Mouse (Mus musculus): ENCODE results near the gene Cog4.

Gene Cog4

DNA sequence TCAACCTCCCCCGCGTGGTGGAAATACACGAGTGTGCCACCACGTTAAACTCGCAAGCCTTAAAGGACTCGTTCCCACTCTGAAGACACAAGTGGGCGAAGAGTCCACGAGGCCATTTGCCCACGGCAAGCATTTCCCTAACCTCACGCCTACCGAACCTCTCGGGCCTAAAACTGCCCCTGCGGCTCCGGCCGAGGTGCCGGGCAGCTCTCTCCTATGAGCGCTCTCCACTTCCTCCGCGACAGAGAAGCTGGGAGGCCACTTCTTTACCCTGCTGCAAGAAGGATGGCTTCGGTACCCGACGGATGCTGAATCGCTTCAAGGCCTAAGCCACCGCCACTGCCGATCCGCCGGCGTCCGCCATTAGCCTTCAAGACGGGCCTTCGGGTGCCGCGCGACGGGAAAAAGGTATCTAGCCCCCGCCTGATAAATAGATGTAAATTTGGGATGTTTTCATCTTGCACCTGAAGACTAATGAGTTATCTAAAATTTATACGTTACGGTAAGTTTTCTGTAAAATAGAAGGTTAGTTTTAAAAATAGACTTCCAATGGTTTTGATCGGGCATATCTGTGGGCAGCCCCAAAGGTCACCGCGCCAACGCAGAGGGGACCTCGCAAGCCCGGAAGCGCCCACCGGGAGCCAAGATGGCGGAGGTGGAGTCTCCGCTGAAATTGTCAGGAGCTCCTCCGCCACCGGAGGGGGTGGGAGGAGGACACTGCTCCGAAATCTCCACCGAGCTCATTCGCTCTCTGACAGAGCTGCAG is at the start of gene Cog4, which contains the start of gene Sf3b3:
Cog4 (plus strand) TSS at position 196 of the 766 bp plus-strand sequence.
Sf3b3 (minus strand) TSS at position 383 of the 766 bp plus-strand sequence.
- DNase-seq (ENCODE audit: low read depth), result peak; percentile 92

DNA sequence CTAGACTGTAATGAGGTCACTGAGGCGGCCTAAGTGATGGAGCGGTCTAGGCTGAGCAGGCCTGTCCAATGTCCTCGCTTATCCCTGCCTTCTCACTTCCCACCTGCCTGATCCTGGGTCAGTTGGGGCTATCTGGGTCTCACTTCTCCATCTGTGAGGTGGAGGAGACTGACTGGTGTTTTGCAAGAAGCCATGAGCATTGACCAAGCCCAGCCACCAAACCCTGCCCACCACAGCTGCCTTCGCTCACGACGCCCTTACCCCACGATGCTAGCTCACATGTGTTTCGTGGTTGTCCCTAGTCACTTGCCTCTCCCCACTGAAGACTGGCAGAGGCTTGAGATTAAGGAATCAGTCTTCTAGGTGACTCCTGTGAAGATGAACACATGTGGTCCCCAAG is 49.3 kb upstream of the Cog4 start:
- no peak for DNase-seq (ENCODE audit: low read depth)

DNA sequence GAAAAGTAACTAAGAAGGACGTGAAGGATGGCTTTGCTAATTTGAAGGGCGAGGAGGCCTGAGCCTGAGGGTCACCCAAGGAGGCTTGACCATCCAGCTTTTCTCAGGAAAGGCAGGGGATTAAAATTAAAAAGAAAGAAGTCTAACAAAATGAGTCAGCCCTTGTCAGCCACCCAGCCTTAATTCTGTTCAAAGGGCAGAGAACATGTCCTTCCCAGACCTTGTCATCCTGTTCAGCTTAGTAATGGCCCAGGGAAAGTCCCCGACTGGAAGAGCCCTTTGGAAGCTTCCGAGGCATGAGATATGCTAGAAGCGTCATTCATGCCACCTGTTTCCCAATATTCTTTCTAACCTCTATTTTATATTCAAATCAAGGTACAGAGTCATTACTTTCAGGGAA is 43.4 kb upstream of the Cog4 start:
- no peak for DNase-seq (ENCODE audit: low read depth)

DNA sequence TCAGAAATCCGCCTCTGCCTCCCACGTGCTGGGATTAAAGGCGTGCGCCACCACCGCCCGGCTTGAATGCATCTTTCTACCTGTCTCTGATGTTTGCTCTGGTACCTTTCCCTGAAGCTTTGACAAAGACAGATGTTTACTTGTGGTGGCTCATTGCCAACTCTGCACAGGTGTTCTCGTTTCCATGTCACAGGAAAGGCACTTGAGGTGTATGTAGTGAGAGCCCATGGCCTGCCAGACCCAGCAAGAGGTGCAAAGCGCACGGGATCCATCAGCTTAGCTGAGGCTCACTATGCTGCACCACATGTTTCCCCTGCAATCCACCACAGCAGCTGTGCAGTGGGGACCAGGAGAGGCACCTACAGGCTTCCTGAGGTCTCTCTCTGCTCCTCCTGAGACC is 42.5 kb upstream of the Cog4 start:
- DNase-seq (ENCODE audit: low read depth), result no peak

DNA sequence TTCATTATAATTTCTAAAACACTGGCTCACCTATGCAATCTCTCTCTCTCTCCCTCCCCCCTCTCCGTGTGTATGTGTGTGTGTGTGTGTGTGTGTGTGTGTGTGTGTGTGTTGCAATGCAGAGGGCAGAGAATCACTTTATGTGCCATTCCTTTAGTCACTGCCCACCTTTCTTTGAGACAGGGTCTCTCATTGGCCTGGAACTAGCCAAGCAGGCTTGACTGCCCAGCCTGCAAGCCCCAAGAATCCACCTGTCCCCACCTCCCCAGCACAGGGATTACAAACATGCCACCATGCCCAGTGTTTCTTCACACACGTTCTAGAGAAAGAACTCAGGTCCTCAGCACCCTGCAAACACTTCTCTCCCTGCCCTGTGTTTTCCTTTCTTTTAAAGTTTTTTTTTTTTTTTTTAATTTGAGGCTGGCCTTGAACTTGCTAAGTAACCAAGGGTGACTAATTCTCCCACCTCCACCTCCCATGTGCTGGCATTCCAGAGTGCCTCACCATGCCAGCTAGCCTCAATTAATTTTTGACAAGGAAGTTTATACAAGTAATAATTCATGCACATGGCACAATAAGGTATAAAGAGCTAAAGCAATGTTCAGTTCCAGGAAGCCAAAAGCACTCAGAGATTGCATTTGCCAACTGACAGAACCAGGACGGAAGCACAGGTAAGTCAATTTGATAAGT is 41.4 kb upstream of the Cog4 start:
- no peak for DNase-seq (ENCODE audit: low read depth)

DNA sequence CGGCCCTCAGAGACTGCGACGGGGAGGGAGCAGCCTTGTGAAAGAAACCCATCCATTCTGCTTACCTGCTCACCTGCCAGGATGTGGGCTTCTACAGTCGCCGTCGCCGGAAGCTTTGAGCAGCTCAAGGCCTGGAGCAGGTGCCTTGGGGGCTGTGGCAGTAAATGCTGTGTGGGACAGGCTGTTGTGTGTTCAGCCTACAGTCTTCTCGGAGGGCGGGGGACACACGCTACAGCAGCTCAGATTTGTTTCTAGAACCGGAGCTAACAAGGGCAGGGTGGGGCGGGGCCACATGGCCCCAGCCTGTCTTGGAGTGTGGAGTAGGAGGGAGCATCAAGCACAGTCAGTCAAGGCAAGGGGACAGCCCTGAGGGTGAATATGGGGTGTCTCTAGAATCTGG is 40.7 kb upstream of the Cog4 start, which contains the start of gene Il34:
Il34 (minus strand) TSS at position 256 of the 400 bp plus-strand sequence.
- no peak for DNase-seq (ENCODE audit: low read depth)

DNA sequence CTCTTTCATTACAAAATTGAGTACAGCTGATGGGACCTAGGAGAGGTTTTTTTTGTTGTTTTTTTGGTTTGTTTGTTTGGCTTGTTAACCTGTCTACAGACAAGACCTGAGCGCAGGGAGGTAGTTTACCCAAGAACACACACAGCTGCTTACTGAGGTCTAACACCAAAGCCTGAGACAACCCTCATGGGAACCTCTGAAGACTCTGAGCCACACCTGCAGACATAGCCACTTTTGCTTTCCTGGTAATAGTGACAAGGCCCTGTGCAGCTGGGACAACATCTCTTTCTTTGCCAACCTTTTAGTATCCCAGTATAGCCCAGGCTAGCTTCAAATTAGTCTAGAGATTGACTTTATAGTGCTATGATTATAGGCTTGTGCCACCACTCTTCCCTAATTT is 40.3 kb upstream of the Cog4 start:
- no peak for DNase-seq (ENCODE audit: low read depth)

DNA sequence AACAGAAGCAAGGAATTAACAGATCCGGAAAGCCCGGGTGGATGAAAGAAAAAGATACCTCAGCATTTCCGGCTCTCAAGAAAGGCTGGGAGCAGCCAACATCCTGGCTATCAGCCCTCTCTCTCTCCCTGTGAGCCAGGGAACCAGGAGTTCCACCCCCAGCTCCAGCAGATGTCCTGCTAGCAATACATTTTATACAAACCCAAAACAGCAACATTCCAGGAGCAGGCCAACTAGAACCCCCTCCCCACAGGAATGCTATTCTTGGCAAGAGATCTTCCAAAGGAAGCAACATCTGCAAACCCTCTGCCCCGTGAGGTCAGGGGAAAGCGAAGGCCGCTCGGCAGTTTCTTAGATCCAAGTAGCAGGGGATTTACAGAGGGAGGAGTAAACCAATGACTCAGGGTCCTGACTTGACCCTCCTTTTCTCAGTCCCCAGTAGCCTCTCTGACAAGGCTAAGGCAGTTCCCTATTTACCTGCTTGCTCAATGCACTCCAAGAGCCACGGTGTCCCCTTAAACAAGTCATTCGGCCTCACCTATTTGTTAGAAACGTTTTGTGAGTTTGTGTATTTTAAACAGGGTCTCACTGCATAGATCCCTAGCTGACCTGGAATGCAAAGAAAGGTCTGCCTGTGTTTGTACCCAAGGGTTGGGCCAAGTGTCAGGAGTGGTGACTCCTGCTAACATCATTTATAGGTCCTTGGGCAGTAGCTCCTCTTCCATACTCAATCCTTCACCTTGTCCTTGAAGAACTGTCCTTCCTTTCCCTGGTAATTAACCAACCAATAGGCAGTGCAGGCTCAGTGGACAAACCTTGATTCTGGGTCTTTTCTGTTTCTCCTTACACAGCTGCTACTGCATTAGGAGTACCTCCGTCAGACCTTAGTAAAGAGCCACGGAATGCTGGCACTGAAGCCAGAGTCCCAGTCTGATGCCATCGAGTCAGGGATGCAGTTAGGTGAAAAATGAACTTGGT is 37.6 kb upstream of the Cog4 start:
- no peak for DNase-seq (ENCODE audit: low read depth)

DNA sequence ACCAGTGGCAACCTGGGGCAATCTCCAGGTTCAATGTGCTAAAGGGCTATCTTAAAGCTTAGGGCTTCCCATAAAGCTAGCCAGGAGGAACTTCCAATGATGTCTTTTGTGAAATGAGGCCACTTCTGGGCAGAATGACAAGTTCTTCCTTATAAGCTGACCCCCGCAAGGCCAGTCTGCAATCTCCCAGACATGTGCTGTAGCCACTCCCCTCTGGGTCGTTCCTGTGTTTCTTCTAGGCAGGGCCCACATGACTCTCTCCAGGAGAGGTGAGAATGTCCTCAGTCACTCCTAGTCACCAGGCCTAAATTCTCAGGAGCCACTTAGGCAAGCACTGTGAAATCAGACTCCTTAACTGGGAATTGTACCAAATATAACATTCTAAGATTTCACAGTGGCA is 36.6 kb upstream of the Cog4 start:
- DNase-seq (ENCODE audit: low read depth), result no peak

DNA sequence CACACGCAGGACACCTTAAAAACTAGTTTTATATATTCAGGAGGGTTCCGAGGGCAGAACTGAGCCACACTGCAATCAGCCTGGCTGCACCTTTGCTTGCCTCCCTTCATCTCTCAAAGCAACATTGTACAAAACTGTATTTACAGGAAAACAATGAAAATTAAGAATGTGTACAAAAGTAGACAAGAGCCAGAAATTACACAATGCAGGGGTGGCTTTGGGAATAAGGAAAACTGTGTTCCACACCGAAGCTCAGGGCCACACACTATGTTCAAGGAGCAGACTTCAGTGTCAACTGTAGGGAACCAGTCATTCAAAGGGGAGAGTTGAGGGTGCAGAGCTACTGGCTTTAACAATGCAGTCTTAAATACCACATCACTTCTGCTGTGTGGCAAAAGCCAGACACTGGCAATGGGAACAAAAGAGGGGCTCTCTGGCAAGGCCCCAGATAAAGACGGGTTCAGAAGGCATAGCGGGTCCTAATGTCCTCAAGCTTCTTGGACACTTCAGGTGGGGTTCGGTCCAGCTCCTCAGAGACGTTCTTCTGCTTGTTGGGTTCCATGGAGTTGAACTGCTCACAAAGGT is 35.8 kb upstream of the Cog4 start:
- DNase-seq (ENCODE audit: low read depth), result no peak

DNA sequence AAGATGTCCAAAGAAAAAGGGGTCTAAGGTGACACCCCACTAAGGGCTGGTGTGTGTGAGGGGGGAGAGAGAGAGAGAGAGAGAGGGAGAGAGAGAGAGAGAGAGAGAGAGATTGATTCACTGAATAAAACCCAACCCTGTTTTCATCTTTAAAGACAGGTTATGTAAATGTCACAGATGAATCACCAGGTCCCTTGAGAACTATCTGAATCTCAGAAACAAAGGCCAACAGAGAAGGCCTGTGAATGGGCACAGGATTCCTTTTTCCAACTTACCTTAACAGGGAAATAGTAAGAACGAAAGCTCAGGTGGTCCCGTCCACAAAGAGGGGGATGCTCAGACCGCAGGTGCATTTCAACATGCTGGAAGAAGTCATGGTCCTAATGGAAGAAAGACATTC is 35.3 kb upstream of the Cog4 start:
- no peak for DNase-seq (ENCODE audit: low read depth)

DNA sequence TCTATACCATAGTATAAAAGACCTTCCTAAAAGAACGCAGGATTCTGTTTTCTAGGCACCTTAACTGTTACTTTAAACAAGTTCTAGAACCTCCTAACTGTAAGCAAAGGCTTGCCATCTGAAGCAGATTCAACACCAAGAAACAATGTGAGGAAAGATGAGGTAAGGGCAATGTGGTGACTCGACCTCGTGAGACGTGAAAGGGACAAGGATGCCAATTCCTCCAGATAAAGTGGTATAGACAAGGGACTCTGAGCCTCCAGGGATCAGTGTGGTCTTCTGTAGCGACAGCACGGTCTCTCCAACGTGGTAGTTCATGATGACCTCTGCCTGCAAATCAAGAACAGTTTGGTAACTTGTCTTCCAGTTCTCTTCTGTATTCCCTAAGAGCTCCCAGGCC is 34.6 kb upstream of the Cog4 start:
- no peak for DNase-seq (ENCODE audit: low read depth)

DNA sequence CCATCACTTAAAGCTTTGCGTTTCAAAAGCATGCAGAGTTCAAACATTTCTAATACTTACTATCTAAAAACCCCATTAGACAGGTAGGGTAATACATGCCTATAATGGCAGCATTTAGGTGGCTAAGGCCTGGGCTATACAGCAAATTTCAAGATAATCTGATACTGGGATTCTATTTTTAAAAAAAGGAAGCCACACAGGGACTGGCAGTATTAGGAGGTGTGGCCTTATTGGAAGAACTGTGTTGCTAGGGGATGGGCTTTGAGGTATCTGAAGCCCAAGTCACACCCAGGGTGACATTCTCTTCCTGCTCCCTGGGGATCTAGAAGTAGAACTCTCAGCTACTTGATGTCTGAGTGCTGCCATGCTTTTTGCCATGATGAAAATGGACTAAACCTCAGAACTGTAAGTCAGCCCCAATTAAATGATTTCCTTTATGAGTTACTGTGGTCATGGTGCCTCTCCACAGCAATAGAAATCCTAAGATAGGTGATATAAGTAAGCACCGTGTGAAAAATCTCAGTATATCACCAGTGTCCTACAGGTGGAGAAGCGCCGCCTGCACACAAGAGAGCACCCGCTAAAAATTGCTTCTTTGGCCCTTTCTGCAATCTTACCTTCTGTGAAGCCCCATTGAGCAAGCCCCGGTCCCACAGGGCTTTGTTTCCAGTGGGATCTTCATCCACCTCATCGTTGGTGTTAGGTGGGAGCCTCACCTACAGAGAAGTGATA is 33.9 kb upstream of the Cog4 start:
- DNase-seq (ENCODE audit: low read depth), result peak; percentile 59

DNA sequence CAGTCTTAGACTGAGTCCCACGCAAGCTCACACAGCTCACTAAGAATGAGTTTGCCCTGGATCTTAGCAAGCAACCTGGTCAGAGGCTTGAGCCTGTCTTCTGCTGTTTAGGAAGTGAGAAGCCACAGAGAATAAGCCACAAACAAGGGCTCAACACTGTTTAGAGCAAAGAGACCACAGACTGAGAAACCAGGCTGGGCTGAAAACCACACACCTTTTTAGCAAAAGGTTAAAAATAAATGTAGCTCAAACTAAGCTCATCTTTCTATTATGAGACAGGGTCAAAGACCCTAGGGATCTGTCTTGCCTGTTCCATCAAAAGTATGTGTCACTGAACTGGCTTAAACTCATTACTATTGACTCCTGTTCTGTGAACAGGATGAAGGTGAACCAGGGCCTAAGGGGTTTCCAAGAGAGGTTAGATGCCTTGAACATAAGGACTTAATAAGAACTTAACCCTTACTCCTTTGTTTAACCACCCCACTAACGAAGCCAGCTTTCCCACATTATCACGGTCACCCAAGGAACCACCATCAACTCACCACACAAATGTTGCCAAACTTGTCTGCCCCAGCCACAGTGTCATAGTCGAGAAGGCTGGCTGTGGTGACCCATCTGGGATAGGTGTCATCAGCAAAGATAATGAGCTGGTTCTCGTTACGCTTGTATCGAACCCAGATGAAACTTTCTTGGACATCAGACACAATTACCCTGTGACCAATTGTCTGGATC is 33.2 kb upstream of the Cog4 start:
- peak; percentile 60 for DNase-seq (ENCODE audit: low read depth)

DNA sequence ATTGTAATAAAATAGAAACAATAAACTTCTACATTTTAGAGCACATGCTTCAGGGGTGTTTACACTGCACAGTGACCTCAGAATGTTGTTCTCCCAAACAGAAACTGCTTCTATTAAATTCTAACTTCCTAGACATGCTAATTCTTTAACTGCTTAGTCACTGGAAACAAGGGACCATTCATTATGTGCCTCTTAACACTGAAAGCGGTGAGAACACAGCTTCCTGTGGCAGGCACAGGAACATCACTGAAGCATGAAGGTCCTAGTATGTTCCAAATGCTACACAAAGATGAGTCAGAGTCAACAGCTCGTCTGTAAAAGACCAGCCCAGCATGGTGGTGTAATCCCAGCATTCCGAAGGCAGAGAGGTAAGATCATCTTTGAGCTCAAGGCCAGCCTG is 31.1 kb upstream of the Cog4 start:
- peak; percentile 43 for DNase-seq (ENCODE audit: low read depth)

DNA sequence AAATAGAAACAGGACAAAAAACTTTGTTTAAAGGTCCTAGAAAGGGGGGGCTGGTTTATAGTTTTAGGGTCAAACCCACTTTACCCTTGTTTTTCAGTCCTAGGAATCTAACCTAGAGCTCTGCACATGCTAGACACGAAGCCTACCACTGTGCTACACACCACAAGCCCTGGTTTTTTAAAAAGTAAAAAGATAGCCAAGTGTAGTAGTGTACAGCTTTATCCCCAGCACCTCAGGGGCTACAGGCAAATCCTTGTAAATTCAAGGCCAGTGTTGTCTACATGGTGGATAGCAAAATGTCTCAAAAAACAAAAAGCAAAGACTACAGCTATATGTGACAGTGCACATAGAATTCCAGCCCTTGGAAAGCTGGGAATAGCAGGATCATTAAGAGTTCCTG is 29.4 kb upstream of the Cog4 start:
- DNase-seq (ENCODE audit: low read depth), result no peak

DNA sequence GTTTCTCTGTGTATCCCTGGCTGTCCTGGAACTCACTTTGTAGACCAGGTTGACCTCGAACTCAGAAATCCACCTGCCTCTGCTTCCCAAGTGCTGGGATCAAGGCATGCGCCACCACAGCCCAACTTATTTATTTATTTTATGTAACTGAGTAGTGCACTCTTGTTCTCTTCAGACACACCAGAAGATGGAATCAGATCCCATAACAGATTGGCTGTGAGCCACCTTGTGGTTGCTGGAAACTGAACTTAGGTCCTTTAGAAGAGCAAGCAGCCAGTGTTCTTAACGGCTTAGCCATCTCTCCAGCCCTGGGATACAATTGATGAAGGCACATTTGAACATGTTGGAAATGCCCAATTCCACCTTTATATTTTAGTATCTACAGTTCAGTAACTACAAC is 27.8 kb upstream of the Cog4 start:
- peak; percentile 50 for DNase-seq (ENCODE audit: low read depth)

DNA sequence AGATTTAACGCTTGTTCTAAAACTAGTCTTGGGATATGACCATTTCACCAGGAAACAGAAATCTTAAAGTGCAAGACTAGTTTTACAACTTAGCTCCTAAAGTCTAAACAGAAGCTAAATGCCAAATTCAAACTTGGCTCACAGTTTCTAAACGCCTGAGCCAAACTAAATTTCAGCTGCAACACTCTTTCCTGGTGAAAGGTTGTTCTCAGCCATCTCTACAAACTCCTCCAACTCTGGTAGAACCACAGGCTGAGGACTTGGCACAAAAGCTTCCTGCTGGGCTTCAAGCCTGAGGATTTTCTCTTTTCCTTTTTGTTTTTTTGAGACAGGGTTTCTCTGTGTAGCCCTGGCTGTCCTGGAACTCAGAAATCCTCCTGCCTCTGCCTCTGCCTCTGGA is 26.1 kb upstream of the Cog4 start:
- DNase-seq (ENCODE audit: low read depth), result no peak

DNA sequence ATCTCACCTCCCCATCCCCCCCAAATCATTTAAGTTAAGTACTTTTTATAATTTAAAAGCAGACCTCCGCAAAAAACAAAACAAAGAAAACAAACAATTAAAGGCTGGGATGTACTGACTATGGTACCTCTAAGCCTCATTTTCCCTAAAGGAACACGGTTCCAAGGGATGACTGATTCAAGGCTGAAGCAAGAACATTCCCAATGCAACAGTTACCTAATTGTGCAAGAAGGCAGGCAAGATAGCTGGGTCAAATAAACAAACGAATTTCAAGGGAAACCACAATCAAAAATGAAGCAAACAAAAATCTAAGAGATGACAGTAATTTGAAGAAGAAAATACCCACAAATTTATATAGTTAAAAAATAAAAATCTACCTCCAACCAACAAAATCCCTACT is 24.4 kb upstream of the Cog4 start:
- DNase-seq (ENCODE audit: low read depth), result no peak

DNA sequence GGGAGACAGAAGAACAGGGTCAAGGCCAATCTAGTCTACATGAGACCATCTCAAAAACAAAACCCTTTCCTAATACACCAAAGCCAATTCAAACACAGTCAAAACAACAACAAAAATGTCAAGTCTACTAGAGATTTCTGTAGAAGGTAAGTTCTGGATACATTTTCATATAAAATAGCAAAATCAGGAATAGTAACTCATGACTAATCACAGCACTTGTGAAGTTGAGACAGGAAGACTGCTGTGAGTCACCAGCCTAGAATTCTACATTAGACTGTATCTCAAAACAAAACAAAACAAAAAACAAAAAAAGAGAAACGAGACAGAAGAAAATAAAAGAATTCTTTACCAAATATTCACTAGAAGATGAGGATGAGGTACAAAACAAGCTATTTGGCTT is 21.5 kb upstream of the Cog4 start:
- no peak for DNase-seq (ENCODE audit: low read depth)

DNA sequence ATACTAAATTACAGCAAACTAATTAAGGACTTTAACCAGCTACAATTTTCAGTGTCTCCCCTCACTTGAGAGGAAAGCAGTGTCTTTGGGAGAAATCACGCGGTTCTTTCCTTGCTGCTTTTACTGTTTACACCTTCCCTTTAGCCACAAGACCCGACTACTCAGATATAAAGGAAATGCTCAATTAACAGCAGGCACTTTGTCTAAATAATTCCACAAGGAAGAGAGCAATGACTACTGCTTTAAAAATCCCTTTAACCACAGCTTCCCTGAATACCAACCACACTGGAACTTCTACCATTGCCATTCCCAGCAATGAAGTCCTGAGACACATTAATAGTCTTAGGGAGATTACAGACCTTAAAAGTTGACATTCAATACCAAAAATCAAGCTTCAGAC is 17.9 kb upstream of the Cog4 start:
- no peak for DNase-seq (ENCODE audit: low read depth)
